Mouse (Mus musculus): ENCODE data around the gene Camk2n2.
"Not testable (repeated sequence)": the region's sequence is repeated elsewhere in the genome, so short reads cannot be mapped to it uniquely, and the experiment has no call there.

The Camk2n2 gene

GRCm38 (mm10) chr16:20621191-20621990, at the start of gene Camk2n2:
Gene Camk2n2 (minus strand): TSS chr16:20621287.
- DNase-seq: peak; percentile 82

- no peak for DNase-seq
These were observed 49.2 kb upstream of the Camk2n2 start for GRCm38 (mm10) chr16:20670291-20670690.

GRCm38 (mm10) chr16:20668013-20668412, 46.9 kb upstream of the Camk2n2 start, which contains the start of gene Eif4g1:
Gene Eif4g1 (plus strand): TSS chr16:20668313.
- not testable (repeated sequence) for DNase-seq

GRCm38 (mm10) chr16:20657661-20658060, 36.6 kb upstream of the Camk2n2 start:
- DNase-seq: no peak

- DNase-seq: no peak
These were observed 32.2 kb upstream of the Camk2n2 start for GRCm38 (mm10) chr16:20653315-20653714.

GRCm38 (mm10) chr16:20651947-20652310, 30.8 kb upstream of the Camk2n2 start:
- DNase-seq: no peak

GRCm38 (mm10) chr16:20651076-20651946, 30.2 kb upstream of the Camk2n2 start, which contains the start of gene Psmd2:
Gene Psmd2 (plus strand): TSS chr16:20651652.
- DNase-seq: peak; percentile 95

GRCm38 (mm10) chr16:20643911-20644310, 22.8 kb upstream of the Camk2n2 start:
- no peak for DNase-seq

- peak; percentile 71 for DNase-seq
These were observed 21.1 kb upstream of the Camk2n2 start for GRCm38 (mm10) chr16:20642161-20642560.

- DNase-seq: no peak
These were observed 17.3 kb upstream of the Camk2n2 start for GRCm38 (mm10) chr16:20638367-20638766.

- no peak for DNase-seq
These were observed 16.3 kb upstream of the Camk2n2 start for GRCm38 (mm10) chr16:20637410-20637809.

GRCm38 (mm10) chr16:20629731-20630634, 8.9 kb upstream of the Camk2n2 start, which contains the start of gene Ece2:
Gene Ece2 (plus strand): TSS chr16:20629828.
- peak; percentile 59 for DNase-seq

GRCm38 (mm10) chr16:20628871-20629391, 7.8 kb upstream of the Camk2n2 start:
- DNase-seq: no peak

- no peak for DNase-seq
These were observed 2.1 kb upstream of the Camk2n2 start for GRCm38 (mm10) chr16:20623211-20623610.

- DNase-seq: peak; percentile 72
These were observed 1.1 kb upstream of the Camk2n2 start for GRCm38 (mm10) chr16:20621991-20622685.

GRCm38 (mm10) chr16:20620751-20621190, 316 bp downstream of the Camk2n2 start:
- no peak for DNase-seq

- DNase-seq: peak; percentile 43
These were observed 720 bp downstream of the Camk2n2 start for GRCm38 (mm10) chr16:20620399-20620735.

- peak; percentile 32 for DNase-seq
These were observed 1.3 kb downstream of the Camk2n2 start for GRCm38 (mm10) chr16:20619541-20620398.

GRCm38 (mm10) chr16:20611357-20612227, 9.5 kb downstream of the Camk2n2 start, which contains the start of the genes Eef1akmt4, Gm49333 and Alg3:
Gene Eef1akmt4 (plus strand): TSS chr16:20611593.
Gene Gm49333 (plus strand): TSS chr16:20611610.
Gene Alg3 (minus strand): TSS chr16:20611735.
- DNase-seq: peak; percentile 72

All from cerebellum, adult 11 months (tissue).